8 mouse cellular contexts compared by ENCODE assay signal in the genomic region with DNA sequence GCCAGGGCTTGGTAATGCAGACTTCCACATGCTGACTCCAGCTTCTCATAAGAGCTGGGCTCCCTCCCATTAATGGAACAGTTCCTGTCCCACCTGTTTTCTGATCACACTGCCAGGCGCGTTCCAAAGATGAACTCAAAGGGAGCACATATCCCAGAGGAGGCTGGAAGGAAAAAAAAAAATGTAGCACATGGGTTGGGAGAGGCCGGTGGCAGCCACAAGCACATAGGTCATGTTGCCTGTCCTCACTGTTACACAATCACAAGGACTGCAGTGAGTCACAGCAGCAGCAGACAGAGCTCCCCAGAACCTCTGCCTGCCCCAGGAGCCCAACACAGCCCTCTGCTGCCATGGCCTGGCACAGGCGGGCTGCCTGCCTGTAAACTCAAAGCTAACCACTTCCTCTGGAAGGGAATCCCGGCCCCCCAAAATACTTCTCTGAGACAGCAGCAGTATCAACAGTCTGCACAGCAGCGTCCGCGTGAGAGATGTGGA.
A peak's percentile ranks its signal among the peaks of the same experiment; 100 is the strongest.
DNase-seq lines count a peak whose midpoint lies in the region; ATAC-seq lines count a peak whose summit lies in the region.

No protein-coding gene starts in this region.

- no peak overlapping the region for H3K4me2 ChIP-seq in embryonic facial prominence, embryonic 14.5 days (ENCODE audit: low read depth, low read length)

- intact Hi-C loops in heart, postnatal 10 days (cut with DNase I), result no loop called here

- H3K27ac ChIP-seq in embryonic facial prominence, embryonic 14.5 days (replicated peaks; ENCODE audit: low read depth, low read length), result no peak overlapping the region; the same call in 1 of the 2 replicates
- H3K27ac ChIP-seq in embryonic facial prominence, embryonic 10.5 days (replicated peaks), result no peak overlapping the region

- no peaks in the 10 kb centered on the region for H3K4me1 ChIP-seq in embryonic facial prominence, embryonic 14.5 days (ENCODE audit: control insufficient read depth, insufficient read depth, low read length)
- H3K4me1 ChIP-seq in embryonic facial prominence, embryonic 10.5 days, result peaks cover 20% of the 10 kb centered on the region

- DNase-seq in embryonic facial prominence, embryonic 14.5 days (ENCODE audit: low spot score), result peak; percentile 39
- DNase-seq in embryonic facial prominence, embryonic 10.5 days (ENCODE audit: low spot score), result no peak
- peak; percentile 37 for DNase-seq in brain, adult 2 months (ENCODE audit: low read depth, low spot score)
- peak; percentile 59 to 66 for DNase-seq in heart, postnatal 10 days
- DNase-seq in lung, postnatal 14 days, result peak; percentile 36
- DNase-seq in thymus, postnatal 0 days (ENCODE audit: low spot score), result peak; percentile 90
- no peak for DNase-seq in cerebellum, adult 18-20 months
- no peak for DNase-seq in retina, embryonic 14.5 days (ENCODE audit: low spot score)

- H3K36me3 ChIP-seq in embryonic facial prominence, embryonic 14.5 days (ENCODE audit: control insufficient read depth, insufficient read depth, low read length), result no peaks in the 10 kb centered on the region
- H3K36me3 ChIP-seq in embryonic facial prominence, embryonic 10.5 days (replicated peaks), result no peaks in the 10 kb centered on the region

- no peak for ATAC-seq in embryonic facial prominence, embryonic 14.5 days (ENCODE audit: low read depth)

- H3K9ac ChIP-seq in embryonic facial prominence, embryonic 14.5 days (ENCODE audit: low read depth, low read length), result no peak overlapping the region

- peaks cover 7% of the 10 kb centered on the region; the same call in 1 of the 2 replicates for H3K9me3 ChIP-seq in embryonic facial prominence, embryonic 14.5 days (ENCODE audit: control insufficient read depth, low read length)
- H3K9me3 ChIP-seq in embryonic facial prominence, embryonic 10.5 days, result no peaks in the 10 kb centered on the region

- no peaks in the 10 kb centered on the region for H3K27me3 ChIP-seq in embryonic facial prominence, embryonic 14.5 days (replicated peaks; ENCODE audit: control insufficient read depth, insufficient read depth, low read length)
- H3K27me3 ChIP-seq in embryonic facial prominence, embryonic 10.5 days (replicated peaks; ENCODE audit: low read depth, poor library complexity, severe bottlenecking), result no peaks in the 10 kb centered on the region

- H3K4me3 ChIP-seq in embryonic facial prominence, embryonic 14.5 days (ENCODE audit: low read depth, low read length), result no peak overlapping the region
- no peak overlapping the region for H3K4me3 ChIP-seq in embryonic facial prominence, embryonic 10.5 days

- WGBS in embryonic facial prominence, embryonic 14.5 days, result 57% methylated on average over 8 of the region's 8 CpGs
- 85% methylated on average over 8 of the region's 8 CpGs for WGBS in embryonic facial prominence, embryonic 10.5 days

Comparison
In these comparisons a context has a peak if more than half of its experiments do, and no peak if none do; other contexts are left out.
1. DNase-seq: peak in embryonic facial prominence, embryonic 14.5 days (single experiment), brain, adult 2 months (single experiment), heart, postnatal 10 days (2 of 2), lung, postnatal 14 days (single experiment) and thymus, postnatal 0 days (single experiment); none in embryonic facial prominence, embryonic 10.5 days (single experiment), cerebellum, adult 18-20 months (0 of 2) and retina, embryonic 14.5 days (single experiment).